Mouse (Mus musculus): ENCODE data around the gene Ppil1.

DNA sequence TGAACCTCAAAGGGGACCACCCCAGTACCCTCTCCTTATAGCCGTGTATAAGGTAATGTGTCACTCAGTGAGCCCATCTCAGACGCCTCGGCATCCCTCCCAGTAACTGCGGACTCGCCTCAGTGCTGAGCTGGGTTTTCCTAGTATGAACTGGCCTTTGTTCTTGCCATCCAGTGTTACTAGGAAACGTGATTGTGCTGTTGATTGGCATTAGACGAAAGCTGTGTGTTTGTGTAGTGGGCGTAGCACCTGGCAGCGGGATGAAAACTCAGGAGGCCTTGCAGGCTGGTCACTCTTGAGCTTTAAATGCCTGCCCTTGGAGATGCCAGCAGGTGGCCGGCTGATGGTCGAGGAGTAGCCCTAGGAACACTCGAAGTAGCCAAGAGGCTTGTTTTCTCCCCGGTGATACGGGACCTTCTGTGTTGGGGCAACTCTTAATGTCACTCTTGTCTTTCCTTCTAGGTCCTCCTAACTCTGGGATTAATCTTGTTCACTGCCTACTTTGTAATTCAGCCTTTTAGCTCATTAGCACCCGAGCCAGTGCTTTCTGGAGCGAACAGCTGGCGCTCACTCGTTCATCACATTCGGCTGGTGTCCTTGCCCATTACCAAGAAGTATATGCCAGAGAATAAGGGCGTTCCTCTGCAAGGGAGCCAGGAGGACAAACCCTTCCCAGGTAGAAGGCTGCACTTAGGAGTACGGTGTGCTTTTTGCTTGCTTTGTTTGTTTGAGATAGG, 18.4 kb upstream of the Ppil1 start:
- no peak for TF ChIP-seq CTCF (IDR thresholded peaks at IDR 0.05; ENCODE audit: borderline replicate concordance, extremely low read depth, insufficient read depth, insufficient read length)
- no peak for TF ChIP-seq POLR2A (IDR thresholded peaks at IDR 0.05; ENCODE audit: borderline replicate concordance, extremely low read depth, insufficient read depth, insufficient read length, poor library complexity, severe bottlenecking)
